Mouse (Mus musculus) hindbrain, embryonic 11.5 days (tissue): ENCODE results near the gene Csf3. TPM values are rescaled to one million over a fixed set of nuclear protein-coding genes. Genes with fewer than 3 reads are reported as not detected.
"Not testable (repeated sequence)": the region's sequence is repeated elsewhere in the genome, so short reads cannot be mapped to it uniquely, and the experiment has no call there.

Experiments
- ATAC-seq: fragments of 200-750 bp; cut with Nextera tagmentation; 2 replicates; pipeline ENCODE4 v1.8.0; 2017; ENCODE audit warnings: mild to moderate bottlenecking, moderate TSS enrichment, moderate library complexity; ENCODE audit not compliant: low FRiP score
- DNase-seq: peaks from one replicate; pipeline ENCODE4 v3.0.0-alpha.2; 2015; ENCODE audit warnings: low spot score
- H3K27ac ChIP-seq: fragments of 300-500 bp; sonication (generic); 2 replicates; pipeline ENCODE4 v1.5.1; 2014; ENCODE audit warnings: mild to moderate bottlenecking, low read depth, low read length
- H3K27me3 ChIP-seq: fragments of 300-500 bp; sonication (generic); 2 replicates; pipeline ENCODE4 v1.6.1; 2014; ENCODE audit warnings: mild to moderate bottlenecking, low read length, moderate library complexity, mixed read lengths; ENCODE audit not compliant: control insufficient read depth, insufficient read depth
- H3K36me3 ChIP-seq: fragments of 300-500 bp; sonication (generic); 2 replicates; pipeline ENCODE4 v1.6.1; 2014; ENCODE audit warnings: mild to moderate bottlenecking, low read length, moderate library complexity, mixed read lengths; ENCODE audit not compliant: control insufficient read depth, insufficient read depth
- H3K4me1 ChIP-seq: fragments of 300-500 bp; sonication (generic); replicated peaks from 2 replicates; pipeline ENCODE4 v1.6.1; 2014; ENCODE audit warnings: low read length, mixed read lengths; ENCODE audit not compliant: control insufficient read depth, insufficient read depth
- H3K4me2 ChIP-seq: fragments of 300-500 bp; sonication (generic); replicated peaks from 2 replicates; pipeline ENCODE4 v1.6.1; 2014; ENCODE audit warnings: mild to moderate bottlenecking, low read depth, low read length
- H3K4me3 ChIP-seq: fragments of 300-500 bp; sonication (generic); 2 replicates; pipeline ENCODE4 v1.5.1; 2014; ENCODE audit warnings: low read depth, low read length
- H3K9ac ChIP-seq: fragments of 300-500 bp; sonication (generic); 2 replicates; pipeline ENCODE4 v1.6.1; 2014; ENCODE audit warnings: low read depth, low read length
- H3K9me3 ChIP-seq: fragments of 300-500 bp; sonication (generic); 2 replicates; pipeline ENCODE4 v1.6.1; 2016; ENCODE audit warnings: low read length; ENCODE audit not compliant: control insufficient read depth
- WGBS: fragments of 180-500 bp; shearing (Covaris S2); extraction: QIAGEN DNeasy Blood & Tissue Kit; methylation state at CpG from one replicate; pipeline ENCODE4 v1.1.7; 2014; 5-methylcytosine and 5-hydroxymethylcytosine counted together
- polyA plus RNA-seq: library from polyadenylated mRNA; unstranded; fragments of >200 nt; fragmentation: Nextera tagmentation; extraction: Ambion mirVana; gene quantifications from 2 replicates; pipeline ENCODE4 v1.2.1, GENCODE M21; 2014

The Csf3 gene
- polyA plus RNA-seq, 1 experiment from 2014 or later, result not detected

- no peak overlapping the region for H3K4me3 ChIP-seq
- H3K9ac ChIP-seq, result no peak overlapping the region
- no peak overlapping the region for H3K27ac ChIP-seq
- no peaks in the 10 kb centered on the region for H3K9me3 ChIP-seq
- 70% methylated on average over 4 of the region's 4 CpGs for WGBS
- H3K36me3 ChIP-seq, result no peaks in the 10 kb centered on the region
- no peaks in the 10 kb centered on the region for H3K27me3 ChIP-seq
- H3K4me1 ChIP-seq, result no peaks in the 10 kb centered on the region
- DNase-seq, result no peak
- ATAC-seq, result no peak
- H3K4me2 ChIP-seq, result no peak overlapping the region
These were observed 29.7 kb downstream of the Csf3 start for GRCm38 (mm10) chr11:98730727-98731126.

DNA sequence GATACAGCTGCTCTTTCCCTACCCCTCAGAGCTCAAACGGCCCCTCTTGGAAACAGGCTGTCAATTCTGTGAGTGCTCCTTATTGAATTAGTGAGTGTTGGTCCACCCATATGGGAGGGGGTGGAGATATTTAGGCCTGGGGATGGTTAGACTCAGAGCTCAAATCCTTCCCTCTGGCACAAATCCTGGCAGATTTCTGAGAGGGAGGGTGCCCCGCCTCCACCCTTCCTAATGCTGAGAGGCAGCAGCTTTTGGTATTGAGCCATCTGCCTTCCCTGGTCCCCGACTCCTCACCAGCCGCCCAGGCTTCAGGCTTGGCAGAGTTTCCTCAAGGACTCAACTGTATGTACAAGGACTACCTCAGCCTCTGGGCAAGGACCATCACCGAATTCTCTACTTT lies 30.1 kb downstream of the Csf3 start:
- Histone ChIP-seq H3K4me1 (no peaks in the 10 kb centered on the region), H3K27ac (no peak overlapping the region), H3K4me2 (no peak overlapping the region), H3K4me3 (no peak overlapping the region), H3K9me3 (no peaks in the 10 kb centered on the region), H3K9ac (no peak overlapping the region), H3K27me3 (no peaks in the 10 kb centered on the region), H3K36me3 (no peaks in the 10 kb centered on the region)
- DNase-seq, result no peak
- WGBS, result 74% methylated on average over 5 of the region's 5 CpGs
- ATAC-seq, result no peak

GRCm38 (mm10) chr11:98734020-98734419 lies 33.0 kb downstream of the Csf3 start:
- Histone ChIP-seq H3K9ac (no peak overlapping the region), H3K27me3 (no peaks in the 10 kb centered on the region), H3K4me1 (no peaks in the 10 kb centered on the region), H3K4me3 (no peak overlapping the region), H3K4me2 (no peak overlapping the region), H3K9me3 (no peaks in the 10 kb centered on the region), H3K27ac (no peak overlapping the region), H3K36me3 (no peaks in the 10 kb centered on the region)
- WGBS, result 81% methylated on average over 3 of the region's 3 CpGs
- no peak for ATAC-seq
- no peak for DNase-seq

DNA sequence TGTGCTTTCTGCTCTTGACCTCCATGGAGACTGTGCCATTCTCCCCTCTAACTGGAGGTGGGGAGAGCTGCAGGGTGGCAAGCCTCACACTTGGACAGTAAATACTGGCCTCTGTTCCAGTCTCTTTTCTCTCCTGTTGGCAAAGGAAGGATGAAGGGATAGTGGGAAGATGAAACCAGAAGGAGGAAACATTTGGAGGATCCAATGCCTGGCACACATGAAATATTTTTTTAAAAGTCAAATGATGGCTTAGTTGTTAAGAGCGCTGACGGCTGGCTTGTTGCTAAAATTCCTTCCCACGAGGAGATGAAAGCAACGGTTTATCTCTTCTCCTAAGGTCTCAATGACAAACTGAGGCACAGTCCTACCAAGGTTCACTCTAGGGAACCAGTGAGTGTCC lies 34.0 kb downstream of the Csf3 start:
- DNase-seq, result no peak
- Histone ChIP-seq H3K4me3 (no peak overlapping the region), H3K9ac (no peak overlapping the region), H3K4me2 (no peak overlapping the region), H3K4me1 (peaks cover 5% of the 10 kb centered on the region), H3K27ac (no peak overlapping the region), H3K36me3 (no peaks in the 10 kb centered on the region), H3K9me3 (no peaks in the 10 kb centered on the region), H3K27me3 (no peaks in the 10 kb centered on the region)
- WGBS, result 90% methylated on average over 4 of the region's 4 CpGs
- ATAC-seq, result no peak

GRCm38 (mm10) chr11:98736176-98736575 lies 35.1 kb downstream of the Csf3 start:
- 88% methylated on average over 1 of the region's 1 CpGs for WGBS
- Histone ChIP-seq H3K4me1 (peaks cover 10% of the 10 kb centered on the region), H3K4me2 (no peak overlapping the region), H3K27ac (no peak overlapping the region), H3K27me3 (no peaks in the 10 kb centered on the region), H3K4me3 (no peak overlapping the region), H3K9ac (no peak overlapping the region), H3K36me3 (no peaks in the 10 kb centered on the region), H3K9me3 (no peaks in the 10 kb centered on the region)
- no peak for DNase-seq
- no peak for ATAC-seq

- H3K9ac ChIP-seq, ATAC-seq, H3K36me3 ChIP-seq, H3K27me3 ChIP-seq, H3K9me3 ChIP-seq, H3K4me1 ChIP-seq, H3K4me2 ChIP-seq, H3K27ac ChIP-seq, H3K4me3 ChIP-seq, DNase-seq: not testable (repeated sequence)
- 94% methylated on average over 2 of the region's 2 CpGs for WGBS
These were observed 36.2 kb downstream of the Csf3 start for GRCm38 (mm10) chr11:98737220-98737619.

DNA sequence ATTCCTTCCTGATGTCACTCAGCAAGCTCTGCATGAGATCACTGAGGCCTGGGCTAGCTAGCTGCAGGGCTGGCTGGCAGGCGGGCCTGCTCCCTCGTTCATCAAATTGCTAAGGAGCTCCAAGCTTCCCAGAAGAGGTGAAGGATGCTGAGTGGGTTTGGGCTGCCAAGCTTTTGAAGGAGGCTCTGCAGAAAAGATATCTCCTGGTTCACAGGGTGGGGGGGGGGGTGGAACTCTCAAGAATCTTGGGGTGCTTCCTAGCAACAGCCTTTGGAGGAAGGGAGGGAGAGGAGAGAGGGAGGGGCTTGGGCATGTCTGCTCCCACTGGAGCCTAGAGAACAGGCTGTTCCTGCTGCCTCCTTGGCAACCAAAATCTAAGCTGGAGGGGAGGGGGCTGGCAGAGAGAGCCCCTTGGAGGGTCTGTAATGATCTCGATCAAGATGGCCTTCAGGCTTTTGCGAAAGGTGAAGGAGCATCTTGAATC lies 37.4 kb downstream of the Csf3 start:
- Histone ChIP-seq H3K27ac (peak overlapping the region; percentile 10), H3K4me2 (no peak overlapping the region), H3K36me3 (no peaks in the 10 kb centered on the region), H3K4me1 (peaks cover 12% of the 10 kb centered on the region), H3K9me3 (no peaks in the 10 kb centered on the region), H3K9ac (no peak overlapping the region), H3K4me3 (no peak overlapping the region), H3K27me3 (no peaks in the 10 kb centered on the region)
- WGBS, result 34% methylated on average over 4 of the region's 4 CpGs
- peak; percentile 50 for DNase-seq
- ATAC-seq, result no peak

DNA sequence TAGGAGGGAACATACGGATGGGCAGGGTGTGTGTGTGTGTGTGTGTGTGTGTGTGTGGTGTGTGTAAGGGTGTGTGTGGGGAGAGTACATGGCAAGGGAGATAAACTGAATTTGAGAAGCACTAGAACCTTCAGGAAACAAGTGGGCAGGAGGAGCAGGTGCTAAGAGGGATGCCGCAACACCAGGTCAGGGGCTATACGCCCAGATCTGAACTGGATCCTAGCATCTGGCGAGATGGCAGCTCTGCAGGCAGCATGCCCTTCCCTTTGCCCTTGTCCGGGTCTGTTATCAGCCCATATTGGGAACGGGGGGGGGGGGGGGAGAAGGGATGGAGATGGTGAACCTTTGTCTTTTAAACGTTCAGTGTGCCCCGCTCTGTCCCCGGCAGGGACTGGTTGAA lies 37.9 kb downstream of the Csf3 start:
- WGBS, result 66% methylated on average over 9 of the region's 9 CpGs
- ATAC-seq, result no peak

DNA sequence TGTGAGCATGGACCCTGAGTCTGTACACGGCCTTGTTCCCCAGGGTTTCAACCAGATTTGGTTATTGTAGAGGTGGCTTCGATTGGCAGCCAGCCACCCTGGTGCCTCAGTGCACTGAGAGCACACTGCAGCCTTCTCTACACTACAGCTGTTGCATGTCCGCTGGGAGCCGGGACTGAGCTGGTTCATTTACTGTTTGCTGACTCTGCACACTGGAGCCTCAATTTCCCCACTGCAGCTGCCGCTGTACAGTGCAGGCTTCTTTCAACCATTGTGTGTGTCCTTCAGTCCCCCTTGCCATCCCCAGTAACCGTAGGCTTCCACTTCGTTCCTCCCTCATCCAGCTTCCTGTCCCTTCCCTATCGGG lies 38.9 kb downstream of the Csf3 start:
- peak overlapping the region; percentile 82; the same call in 1 of the 2 replicates for H3K4me3 ChIP-seq
- ATAC-seq (no peak), DNase-seq (no peak)
- H3K27ac ChIP-seq, result peak overlapping the region; percentile 96
- 12% methylated on average over 8 of the region's 8 CpGs for WGBS
- H3K36me3 ChIP-seq, result no peaks in the 10 kb centered on the region
- peaks cover 24% of the 10 kb centered on the region for H3K4me1 ChIP-seq
- peak overlapping the region; percentile 79 for H3K4me2 ChIP-seq
- H3K9me3 ChIP-seq, result no peaks in the 10 kb centered on the region
- H3K9ac ChIP-seq, result peak overlapping the region; percentile 93
- no peaks in the 10 kb centered on the region for H3K27me3 ChIP-seq

More for the DNA sequence above, 37.9 kb downstream of the Csf3 start:
- no peak overlapping the region for H3K4me2 ChIP-seq
- peaks cover 16% of the 10 kb centered on the region for H3K4me1 ChIP-seq
- no peaks in the 10 kb centered on the region for H3K9me3 ChIP-seq
- no peaks in the 10 kb centered on the region for H3K36me3 ChIP-seq
- H3K27me3 ChIP-seq, result no peaks in the 10 kb centered on the region
- no peak overlapping the region for H3K9ac ChIP-seq
- no peak overlapping the region for H3K4me3 ChIP-seq
- no peak for DNase-seq
- peak overlapping the region; percentile 10 for H3K27ac ChIP-seq
